Mouse (Mus musculus) CH12.LX (cell line): Measurements from ENCODE around the gene Commd8. TPM values are rescaled to one million over a fixed set of nuclear protein-coding genes. Genes with fewer than 3 reads are reported as not detected.

Experiments used
- DNase-seq: peaks from one replicate; pipeline ENCODE4 v3.0.0-alpha.2; 2013; ENCODE audit errors: extremely low read depth
- H3K27ac ChIP-seq: 2 replicates; pipeline ENCODE4 v1.5.1; 2012; ENCODE audit warnings: low read depth, mild to moderate bottlenecking, control low read depth, moderate library complexity; ENCODE audit not compliant: insufficient read depth
- H3K27me3 ChIP-seq: replicated peaks from 2 replicates; pipeline ENCODE3; 2012; ENCODE audit warnings: inconsistent platforms
- H3K36me3 ChIP-seq, 2 experiments: replicated peaks in 1 of 2; 2 replicates each; pipeline versions ENCODE3 to v1.6.1; 2012; ENCODE audit warnings: inconsistent platforms in 1 of 2, low read length in 1 of 2, mild to moderate bottlenecking in 1 of 2, mixed read lengths in 1 of 2, moderate library complexity in 1 of 2; ENCODE audit not compliant: control insufficient read depth in 1 of 2, insufficient read depth in 1 of 2
- H3K4me1 ChIP-seq, 2 experiments: 2 replicates each; pipeline ENCODE4 v1.6.1; 2012; ENCODE audit warnings: inconsistent platforms in 1 of 2, moderate library complexity in 1 of 2; ENCODE audit not compliant: insufficient read depth in 2 of 2, control insufficient read depth in 1 of 2
- H3K4me2 ChIP-seq: 2 replicates; pipeline ENCODE4 v1.6.1; 2012; ENCODE audit warnings: low read depth, mild to moderate bottlenecking, control low read depth; ENCODE audit not compliant: poor library complexity, insufficient read depth, severe bottlenecking
- H3K4me3 ChIP-seq, 3 experiments: fragments of 150-350 bp in 1 of 3; sonication (generic) in 1 of 3; replicated peaks in 1 of 3; 2 replicates each; pipeline versions ENCODE3 to v1.5.1; 2011 to 2012; ENCODE audit warnings: low read depth in 2 of 3, low read length in 2 of 3, mild to moderate bottlenecking in 2 of 3, moderate library complexity in 2 of 3, control low read depth in 1 of 3, improper control_type of control experiment in 1 of 3, inconsistent platforms in 1 of 3, mixed read lengths in 1 of 3; ENCODE audit not compliant: poor library complexity in 1 of 3
- H3K79me2 ChIP-seq: replicated peaks from 2 replicates; pipeline ENCODE4 v1.6.1; 2012; ENCODE audit warnings: mild to moderate bottlenecking, moderate library complexity; ENCODE audit not compliant: control insufficient read depth, poor library complexity, insufficient read depth, severe bottlenecking; ENCODE audit errors: extremely low read depth
- H3K9ac ChIP-seq: 2 replicates; pipeline ENCODE4 v1.6.1; 2012; ENCODE audit warnings: low read depth, mild to moderate bottlenecking, control low read depth, moderate library complexity; ENCODE audit not compliant: insufficient read depth
- H3K9me3 ChIP-seq: replicated peaks from 2 replicates; pipeline ENCODE3; 2012; ENCODE audit warnings: low read length, inconsistent platforms, mixed read lengths
- BHLHE40 ChIP-seq: IDR thresholded peaks from 2 replicates; pipeline ENCODE4 v1.6.1; 2011; ENCODE audit warnings: mild to moderate bottlenecking, low read depth, low read length, improper control_type of control experiment
- CHD1 ChIP-seq: IDR thresholded peaks from 2 replicates; pipeline ENCODE4 v1.6.1; 2012; ENCODE audit warnings: low read depth, low read length, improper control_type of control experiment, inconsistent platforms
- CHD2 ChIP-seq: IDR thresholded peaks from 2 replicates; pipeline ENCODE4 v1.6.1; 2011; ENCODE audit warnings: low read length, improper control_type of control experiment
- CTCF ChIP-seq, 2 experiments: IDR thresholded peaks in 1 of 2; conservative IDR thresholded peaks in 1 of 2; 2 replicates each; pipeline ENCODE4 v1.5.1; 2011 to 2012; ENCODE audit warnings: low read depth in 2 of 2, low read length in 2 of 2, improper control_type of control experiment in 1 of 2, inconsistent platforms in 1 of 2, mild to moderate bottlenecking in 1 of 2, moderate library complexity in 1 of 2
- E2F4 ChIP-seq: IDR thresholded peaks from 2 replicates; pipeline ENCODE4 v1.6.1; 2011; ENCODE audit warnings: low read depth, low read length, improper control_type of control experiment; ENCODE audit not compliant: insufficient replicate concordance
- ELF1 ChIP-seq: IDR thresholded peaks from 2 replicates; pipeline ENCODE4 v1.6.1; 2014; ENCODE audit warnings: low read depth, mild to moderate bottlenecking, inconsistent platforms, low read length, improper control_type of control experiment
- EP300 ChIP-seq: IDR thresholded peaks from 2 replicates; pipeline ENCODE4 v1.6.1; 2011; ENCODE audit warnings: low read length, improper control_type of control experiment
- ETS1 ChIP-seq: conservative IDR thresholded peaks from 2 replicates; pipeline ENCODE4 v1.6.1; 2012; ENCODE audit warnings: low read depth, mild to moderate bottlenecking, inconsistent platforms, low read length, improper control_type of control experiment, moderate library complexity
- GABPA ChIP-seq: IDR thresholded peaks from 2 replicates; pipeline ENCODE4 v1.6.1; 2012; ENCODE audit warnings: low read depth, low read length, improper control_type of control experiment, inconsistent platforms; ENCODE audit not compliant: insufficient replicate concordance
- HCFC1 ChIP-seq: IDR thresholded peaks from 2 replicates; pipeline ENCODE4 v1.6.1; 2012; ENCODE audit warnings: low read depth, mild to moderate bottlenecking, inconsistent platforms, low read length, improper control_type of control experiment
- IRF4 ChIP-seq: IDR thresholded peaks from 2 replicates; pipeline ENCODE4 v1.6.1; 2014; ENCODE audit warnings: low read depth, mild to moderate bottlenecking, inconsistent platforms, low read length, improper control_type of control experiment
- JUN ChIP-seq: IDR thresholded peaks from 2 replicates; pipeline ENCODE4 v1.6.1; 2011; ENCODE audit warnings: low read depth, mild to moderate bottlenecking, low read length, improper control_type of control experiment, moderate library complexity; ENCODE audit not compliant: insufficient read depth
- KAT2A ChIP-seq: IDR thresholded peaks from 2 replicates; pipeline ENCODE4 v1.6.1; 2012; ENCODE audit warnings: low read length, improper control_type of control experiment, inconsistent platforms; ENCODE audit not compliant: insufficient replicate concordance
- MAFK ChIP-seq: IDR thresholded peaks from 2 replicates; pipeline ENCODE4 v1.6.1; 2011; ENCODE audit warnings: low read length, improper control_type of control experiment; ENCODE audit not compliant: insufficient replicate concordance
- MAX ChIP-seq: IDR thresholded peaks from 2 replicates; pipeline ENCODE4 v1.6.1; 2011; ENCODE audit warnings: low read length, improper control_type of control experiment
- MXI1 ChIP-seq: IDR thresholded peaks from 2 replicates; pipeline ENCODE4 v1.6.1; 2011; ENCODE audit warnings: mild to moderate bottlenecking, low read depth, low read length, improper control_type of control experiment
- MYC ChIP-seq: IDR thresholded peaks from 2 replicates; pipeline ENCODE4 v1.6.1; 2011; ENCODE audit warnings: low read depth, mild to moderate bottlenecking, improper control_type of control experiment, low read length
- NELFE ChIP-seq: IDR thresholded peaks from 2 replicates; pipeline ENCODE4 v1.6.1; 2011; ENCODE audit warnings: low read depth, low read length, improper control_type of control experiment
- PAX5 ChIP-seq: IDR thresholded peaks from 2 replicates; pipeline ENCODE4 v1.6.1; 2012; ENCODE audit warnings: low read length, inconsistent platforms, mixed read lengths
- POLR2AphosphoS2 ChIP-seq: IDR thresholded peaks from 2 replicates; pipeline ENCODE4 v1.6.1; 2011; ENCODE audit warnings: low read depth, low read length, improper control_type of control experiment
- RAD21 ChIP-seq: IDR thresholded peaks from 2 replicates; pipeline ENCODE4 v1.6.1; 2011; ENCODE audit warnings: low read depth, mild to moderate bottlenecking, low read length, improper control_type of control experiment, moderate library complexity
- RCOR1 ChIP-seq: conservative IDR thresholded peaks from 2 replicates; pipeline ENCODE4 v1.6.1; 2012; ENCODE audit warnings: low read depth, mild to moderate bottlenecking, inconsistent platforms, low read length, improper control_type of control experiment
- SIN3A ChIP-seq: IDR thresholded peaks from 2 replicates; pipeline ENCODE4 v1.6.1; 2012; ENCODE audit warnings: low read length, improper control_type of control experiment, inconsistent platforms
- SMC3 ChIP-seq: IDR thresholded peaks from 2 replicates; pipeline ENCODE4 v1.6.1; 2011; ENCODE audit warnings: low read depth, low read length, improper control_type of control experiment
- TBP ChIP-seq: conservative IDR thresholded peaks from 2 replicates; pipeline ENCODE4 v1.6.1; 2011; ENCODE audit warnings: low read depth, low read length, improper control_type of control experiment
- TCF12 ChIP-seq: IDR thresholded peaks from 2 replicates; pipeline ENCODE4 v1.6.1; 2014; ENCODE audit warnings: low read depth, mild to moderate bottlenecking, inconsistent platforms, low read length, improper control_type of control experiment
- UBTF ChIP-seq: IDR thresholded peaks from 2 replicates; pipeline ENCODE4 v1.6.1; 2012; ENCODE audit warnings: low read depth, mild to moderate bottlenecking, inconsistent platforms, low read length, improper control_type of control experiment, moderate library complexity
- USF2 ChIP-seq: conservative IDR thresholded peaks from 2 replicates; pipeline ENCODE4 v1.6.1; 2011; ENCODE audit warnings: low read depth, low read length, improper control_type of control experiment
- ZKSCAN1 ChIP-seq: IDR thresholded peaks from 2 replicates; pipeline ENCODE4 v1.6.1; 2012; ENCODE audit warnings: low read depth, inconsistent platforms, low read length, improper control_type of control experiment, borderline replicate concordance
- ZMIZ1 ChIP-seq: IDR thresholded peaks from 2 replicates; pipeline ENCODE4 v1.6.1; 2012; ENCODE audit warnings: low read depth, mild to moderate bottlenecking, inconsistent platforms, low read length, improper control_type of control experiment
- ZNF384 ChIP-seq: IDR thresholded peaks from 2 replicates; pipeline ENCODE4 v1.6.1; 2012; ENCODE audit warnings: low read depth, low read length, improper control_type of control experiment, inconsistent platforms
- dilution Hi-C: fragments of 300-500 bp; cut with MboI; formaldehyde crosslinking; loops from 2 replicates; pipeline ENCODE4 v1.14.3; 2020; ENCODE audit warnings: low sequenced_read_pairs; ENCODE audit not compliant: extremely low pct_unique_long_range_greater_than_20kb, extremely low pct_ligation_motif_present
- in situ Hi-C: fragments of 300-500 bp; cut with MboI; formaldehyde crosslinking; loops from 3 replicates; pipeline ENCODE4 v1.14.3; 2019; ENCODE audit warnings: low sequenced_read_pairs, low pct_ligation_motif_present, low pct_unique_long_range_greater_than_20kb, mixed read lengths
- polyA plus RNA-seq: library from polyadenylated mRNA; unstranded; fragments of >175 nt; gene quantifications from 2 replicates; pipeline ENCODE4 v1.2.1, GENCODE M21; 2012; ENCODE audit warnings: low read depth; ENCODE audit not compliant: insufficient read length
- total RNA-seq, 2 experiments: library from RNA; depleted of rRNA; stranded (reverse); fragments of 300-350 nt in 1 of 2; fragments of >200 nt in 1 of 2; gene quantifications; 2 replicates each; pipeline ENCODE4 v1.2.3; 2012 to 2014

Commd8 gene
- total and polyA plus RNA-seq, 3 experiments: 38.5 to 106 (median 47.4) TPM

GRCm38 (mm10) chr5:72204507-72204906, 36.5 kb upstream of the Commd8 start:
- dilution Hi-C loops: no loop called here
- Histone ChIP-seq H3K4me3 (peak overlapping the region; percentile 65 to 79 (median 75)), H3K36me3 (peaks cover 2 to 20% of the 10 kb centered on the region in 2 experiments), H3K9me3 (no peaks in the 10 kb centered on the region), H3K79me2 (peaks cover 51% of the 10 kb centered on the region), H3K27me3 (no peaks in the 10 kb centered on the region), H3K9ac (peak overlapping the region; percentile 79; the same call in 1 of the 2 replicates), H3K4me1 (peaks cover 14 to 43% of the 10 kb centered on the region in 2 experiments), H3K27ac (no peak overlapping the region), H3K4me2 (peak overlapping the region; percentile 95)
- DNase-seq: no peak
- TF ChIP-seq ETS1: peak; percentile 30; the same call in 1 of the 2 replicates
- TF ChIP-seq EP300: peak; percentile 35; the same call in 1 of the 2 replicates
- no peak for TF ChIP-seq JUN
- 0 out of 2 replicates have a peak, but pooled peaks have one; percentile 16 for TF ChIP-seq BHLHE40
- no peak for TF ChIP-seq UBTF
- TF ChIP-seq ZMIZ1: no peak
- TF ChIP-seq MXI1: peak; percentile 15; the same call in 1 of the 2 replicates
- peak; percentile 40 for TF ChIP-seq IRF4
- peak; percentile 20; the same call in 1 of the 2 replicates for TF ChIP-seq CHD1
- in situ Hi-C loops: no loop called here

GRCm38 (mm10) chr5:72203734-72204073, 35.7 kb upstream of the Commd8 start:
- in situ Hi-C loops: no loop called here
- H3K36me3 ChIP-seq: peaks cover 2 to 16% of the 10 kb centered on the region in 2 experiments
- no peak for TF ChIP-seq CTCF (conservative IDR thresholded peaks at IDR 0.05 in 1 of 2, IDR thresholded peaks at IDR 0.05 in 1 of 2; ENCODE audit: low read depth in 2 of 2, low read length in 2 of 2)
- TF ChIP-seq SIN3A: no peak; the same call in 1 of the 2 replicates
- 0 out of 2 replicates have a peak, but pooled peaks have one; percentile 43 for TF ChIP-seq RCOR1
- no peak; the same call in 1 of the 2 replicates for TF ChIP-seq MXI1
- TF ChIP-seq MYC: 0 out of 2 replicates have a peak, but pooled peaks have one; percentile 4
- TF ChIP-seq JUN: no peak
- TF ChIP-seq TBP: 0 out of 2 replicates have a peak, but pooled peaks have one; percentile 46
- TF ChIP-seq E2F4: no peak
- no peak for TF ChIP-seq ZKSCAN1
- no peak for TF ChIP-seq PAX5
- no peak for TF ChIP-seq GABPA
- TF ChIP-seq RAD21: no peak
- TF ChIP-seq ZNF384: no peak
- TF ChIP-seq USF2: no peak
- peak; percentile 58 for TF ChIP-seq EP300
- TF ChIP-seq ETS1: peak; percentile 51
- 0 out of 2 replicates have a peak, but pooled peaks have one; percentile 18 for TF ChIP-seq IRF4
- peak; percentile 10; the same call in 1 of the 2 replicates for TF ChIP-seq CHD1
- TF ChIP-seq MAFK: no peak
- TF ChIP-seq POLR2AphosphoS2: no peak
- TF ChIP-seq SMC3: no peak
- peak; percentile 36; the same call in 1 of the 2 replicates for TF ChIP-seq MAX
- TF ChIP-seq HCFC1: no peak
- no peak for TF ChIP-seq ELF1
- TF ChIP-seq TCF12: no peak
- TF ChIP-seq NELFE: no peak
- TF ChIP-seq UBTF: no peak
- TF ChIP-seq KAT2A: no peak
- TF ChIP-seq CHD2: no peak

More at GRCm38 (mm10) chr5:72203734-72204073, 35.7 kb upstream of the Commd8 start:
- peak overlapping the region; percentile 30; the same call in 1 of the 2 replicates for H3K27ac ChIP-seq
- H3K9me3 ChIP-seq: no peaks in the 10 kb centered on the region
- peak overlapping the region; percentile 65 to 79 (median 75) for H3K4me3 ChIP-seq
- dilution Hi-C loops: no loop called here
- H3K79me2 ChIP-seq: peaks cover 46% of the 10 kb centered on the region
- H3K27me3 ChIP-seq: no peaks in the 10 kb centered on the region
- no peak for DNase-seq
- H3K4me1 ChIP-seq: peaks cover 14 to 43% of the 10 kb centered on the region in 2 experiments
- H3K9ac ChIP-seq: peak overlapping the region; percentile 79
- peak overlapping the region; percentile 95 for H3K4me2 ChIP-seq
